Mouse (Mus musculus) stomach, postnatal 0 days (tissue): ENCODE results near the gene Hoxb6.

Source experiments
- CTCF ChIP-seq: IDR thresholded peaks from 2 replicates; pipeline ENCODE4 v1.5.1; 2016; ENCODE audit warnings: antibody characterized with exemption, low read depth, mild to moderate bottlenecking, moderate library complexity
- EP300 ChIP-seq: optimal IDR thresholded peaks from 2 replicates; pipeline ENCODE3; 2016; ENCODE audit warnings: antibody characterized with exemption

DNA sequence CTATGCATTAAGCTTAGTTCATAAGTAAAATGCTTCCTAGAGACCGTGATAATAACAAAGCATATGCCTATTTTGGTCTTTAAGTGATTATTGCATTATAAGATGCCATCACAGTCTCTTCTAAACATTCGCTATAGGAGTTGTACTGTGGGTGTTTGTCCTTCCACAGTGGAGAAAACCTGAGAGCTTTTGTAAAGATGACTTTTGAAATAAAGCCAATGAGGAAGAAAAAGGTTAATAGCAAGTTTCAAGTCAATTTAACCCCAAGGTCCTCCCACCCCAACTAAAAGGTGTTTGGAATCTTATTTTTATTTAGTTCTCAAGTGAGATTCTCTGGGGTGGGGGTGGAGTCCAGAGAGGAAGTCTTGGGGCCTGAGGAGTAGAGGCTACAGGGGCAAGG is 20.9 kb downstream of the Hoxb6 start:
- TF ChIP-seq CTCF = no peak
- TF ChIP-seq EP300 = no peak
